Mouse (Mus musculus) lung, adult 10 weeks (tissue): ENCODE measurements around the gene Gm6812. TPM values are rescaled to one million over a fixed set of nuclear protein-coding genes. Genes with fewer than 3 reads are reported as not detected.

Experiments used
- polyA plus RNA-seq: library from polyadenylated mRNA; stranded (reverse); fragments of 350-450 nt; fragmentation: Illumina TruSeq; extraction: RNeasy Lipid Tissue Mini Kit (QIAGEN cat#74804); gene quantifications from one replicate; pipeline ENCODE4 v1.2.3, GENCODE M21; 2014; ENCODE audit warnings: low read depth, low replicate concordance; ENCODE audit not compliant: insufficient read depth

Gene Gm6812
- polyA plus RNA-seq = not detected

GRCm38 (mm10) chrX:68892953-68893352, at the start of gene Gm6812:
Gene Gm6812, minus strand, starts transcription at chrX:68893053.

Other genes starting within 250 kb of the Gm6812 start
- 12.1 TPM for gene Fmr1, start 214.5 kb downstream of the Gm6812 start, polyA plus RNA-seq
- gene Fmr1nb, start 131.2 kb downstream of the Gm6812 start, polyA plus RNA-seq = 0.41 TPM
- 0.39 TPM for gene Gm14698, start 72.0 kb downstream of the Gm6812 start, polyA plus RNA-seq